Mouse (Mus musculus) adrenal gland, postnatal 25 days (tissue): Measurements from ENCODE around the gene Ppp6c. TPM values are rescaled to one million over a fixed set of nuclear protein-coding genes. Genes with fewer than 3 reads are reported as not detected.
"Not testable (repeated sequence)": the region's sequence is repeated elsewhere in the genome, so short reads cannot be mapped to it uniquely, and the experiment has no call there.

Experiments used
- DNase-seq: peaks from one replicate; pipeline ENCODE4 v3.0.0; 2021; ENCODE audit warnings: mixed read lengths
- long read RNA-seq: library from polyadenylated mRNA; stranded (forward); transcript quantifications from one replicate; pipeline ENCODE4 v2.0.0, GENCODE M21; 2021
- total RNA-seq: library from RNA; stranded (reverse); gene quantifications from 2 replicates; pipeline ENCODE4 v1.2.3, GENCODE M21; 2021

Ppp6c gene
- total RNA-seq = 80.2 and 89.7 TPM in 2 replicates
- long read RNA-seq, full-length matches to known transcripts = 44 of 52 reads
- long read RNA-seq, partial matches to known transcripts = 1 of 52 reads
- long read RNA-seq, other reads (novel, unspliced or antisense) = 7 of 52 reads

DNA sequence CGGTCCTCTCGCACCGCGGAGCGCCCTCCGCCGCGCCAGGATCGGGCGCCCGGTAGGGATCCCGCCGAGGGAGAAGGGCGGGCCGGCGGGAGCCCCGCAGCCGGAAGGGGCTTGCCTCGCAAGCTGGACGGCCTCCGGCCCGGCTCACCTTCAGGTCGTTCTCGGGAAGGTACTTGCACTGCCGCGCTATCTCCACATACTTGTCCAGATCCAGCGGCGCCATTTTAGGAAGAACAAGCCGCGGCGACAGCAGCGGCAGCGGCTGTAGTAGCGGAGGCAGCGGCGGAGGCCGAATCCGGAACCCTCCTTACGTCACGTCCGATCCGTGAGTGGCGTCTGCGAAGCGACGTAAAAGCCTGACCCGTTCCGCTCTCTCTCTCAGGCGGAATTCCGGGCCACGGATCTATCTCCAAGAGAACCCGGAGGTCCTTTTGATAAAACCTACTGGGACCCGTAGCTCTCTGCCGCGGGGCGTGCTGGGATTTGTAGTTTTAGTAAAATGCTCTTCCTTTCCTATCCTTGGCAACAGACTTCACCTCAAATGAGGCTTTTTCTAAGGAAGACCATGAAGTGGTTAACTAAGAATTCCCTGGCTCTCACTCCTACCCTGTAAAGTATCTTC, at the start of gene Ppp6c:
Ppp6c (minus strand) TSS at position 433 of the 622 bp plus-strand sequence.
- peak; percentile 87 for DNase-seq

- DNase-seq = no peak
Measured at GRCm38 (mm10) chr2:39268357-39268756, 42.1 kb upstream of the Ppp6c start.

DNA sequence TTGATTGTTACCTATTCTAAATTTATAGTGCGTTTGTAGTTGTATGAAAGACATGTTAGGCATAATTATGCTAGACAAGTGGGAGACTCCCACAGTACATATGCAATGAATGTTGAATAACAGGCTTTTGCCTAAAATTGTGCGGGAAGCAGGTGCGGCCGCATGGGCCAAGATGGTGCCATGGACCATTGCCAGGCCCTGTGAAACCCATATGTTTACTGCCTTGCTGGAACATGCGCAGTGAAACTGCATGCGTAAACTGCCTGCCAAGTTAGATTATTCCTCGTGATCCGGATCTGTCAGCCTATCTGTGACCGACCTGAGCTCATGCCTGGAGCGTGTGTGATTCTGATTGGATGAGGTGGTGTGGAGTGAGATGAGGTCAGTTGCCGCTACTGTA, 26.0 kb upstream of the Ppp6c start:
- DNase-seq = not testable (repeated sequence)

DNA sequence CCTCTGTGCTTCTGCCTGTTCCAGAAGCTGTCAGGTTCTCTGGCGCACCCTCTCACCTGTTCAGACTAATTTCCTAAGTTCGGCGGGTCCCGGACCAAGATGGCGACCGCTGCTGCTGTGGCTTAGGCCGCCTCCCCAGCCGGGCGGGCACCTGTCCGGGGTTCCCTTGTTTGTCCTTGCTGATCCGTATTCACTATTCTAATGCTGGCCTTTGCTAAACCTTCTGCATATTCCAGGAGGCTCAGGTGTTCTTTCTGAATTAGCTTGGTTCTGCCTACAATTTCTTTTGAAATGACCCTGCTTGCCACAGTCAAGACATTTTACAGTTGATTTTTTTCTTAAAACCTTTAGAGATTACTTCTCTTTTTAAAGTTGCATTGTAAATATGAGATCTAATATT, 20.6 kb upstream of the Ppp6c start:
- not testable (repeated sequence) for DNase-seq

DNA sequence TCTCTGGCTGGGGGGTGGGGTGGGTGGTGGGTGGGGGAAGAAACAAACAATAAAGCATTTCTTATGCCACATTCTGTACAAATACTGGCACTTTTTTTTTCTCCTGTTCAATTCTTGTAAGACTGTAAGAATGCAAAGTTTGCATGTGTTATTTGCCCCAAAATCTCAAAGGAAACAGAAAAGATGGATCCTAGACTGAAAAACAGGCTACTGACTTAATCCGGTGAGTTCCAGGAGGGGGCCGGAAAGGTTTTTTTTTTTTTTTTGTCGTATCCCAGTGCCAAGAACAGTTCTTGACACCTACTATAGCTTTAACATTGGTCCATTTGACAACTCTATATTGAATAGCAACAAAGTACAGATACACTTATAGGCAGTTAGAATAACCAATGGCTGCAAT, 480 bp upstream of the Ppp6c start:
- DNase-seq = no peak

DNA sequence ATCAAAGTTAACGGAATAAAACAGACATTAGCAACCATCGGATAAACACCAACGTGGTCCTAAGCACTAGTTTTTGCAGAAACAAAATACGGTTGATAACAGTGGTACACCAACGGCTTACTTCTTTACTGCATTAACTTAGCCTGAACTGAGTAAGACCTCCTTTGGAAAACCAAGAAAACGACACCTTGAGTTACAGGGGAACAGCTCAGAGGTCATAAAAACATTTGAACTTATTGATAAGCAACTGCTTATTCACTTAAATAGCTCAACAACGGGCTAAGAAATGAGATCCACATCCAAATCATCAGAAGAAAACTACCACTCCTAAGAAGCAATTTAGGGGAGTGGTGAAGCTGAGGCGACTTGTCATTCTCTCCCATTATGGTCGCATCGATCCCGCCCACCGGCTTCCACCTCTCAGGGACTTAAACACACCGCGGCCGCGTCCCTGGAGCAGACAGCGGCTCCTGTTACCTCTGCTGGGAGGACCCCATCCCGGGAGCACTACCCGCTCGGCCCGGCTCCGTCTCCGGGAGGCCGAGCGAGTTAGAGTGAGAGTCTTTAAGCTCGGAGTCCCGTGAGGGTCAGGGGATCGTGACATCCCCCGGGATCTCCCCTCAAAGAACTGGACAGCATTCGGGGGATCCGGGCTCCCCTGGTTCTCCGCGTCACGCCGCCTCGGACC, 776 bp downstream of the Ppp6c start:
- DNase-seq = peak; percentile 15

DNA sequence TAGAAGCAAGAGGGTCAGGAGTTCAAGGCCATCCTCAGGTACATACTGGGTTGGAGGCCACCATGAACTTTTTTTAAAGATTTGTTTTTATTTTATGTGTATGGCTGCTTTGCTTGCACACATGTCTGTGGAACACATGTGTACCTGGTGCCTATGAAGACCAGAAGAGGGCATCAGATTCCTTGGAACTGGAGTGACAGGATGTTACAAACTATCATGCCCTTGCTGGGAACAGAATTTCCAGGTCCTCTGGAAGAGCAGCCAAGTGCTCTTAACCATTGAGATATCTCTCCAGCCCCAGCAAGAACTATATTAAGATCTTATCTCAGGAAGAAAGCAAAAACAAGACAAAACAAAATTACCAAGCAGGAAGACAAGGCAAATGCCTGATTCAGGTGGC, 1.6 kb downstream of the Ppp6c start:
- no peak for DNase-seq

DNA sequence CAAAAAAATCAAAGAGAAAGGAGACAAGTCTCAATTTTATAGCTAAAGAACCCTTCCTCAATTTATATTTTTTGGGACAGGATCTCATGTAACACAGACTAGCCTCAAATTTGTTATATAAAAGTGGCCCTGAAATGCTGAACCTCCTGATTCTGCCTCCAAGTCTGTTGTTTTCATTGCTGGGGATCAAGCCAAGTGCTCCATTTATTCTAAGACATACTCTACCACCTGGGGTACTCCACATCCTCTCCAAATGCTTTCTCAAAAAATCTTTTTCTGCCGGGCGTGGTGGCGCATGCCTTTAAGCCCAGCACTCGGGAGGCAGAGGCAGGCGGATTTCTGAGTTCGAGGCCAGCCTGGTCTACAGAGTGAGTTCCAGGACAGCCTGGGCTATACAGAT, 6.2 kb downstream of the Ppp6c start:
- no peak for DNase-seq

- DNase-seq = no peak
Measured at GRCm38 (mm10) chr2:39219034-39219433, 7.2 kb downstream of the Ppp6c start.

DNA sequence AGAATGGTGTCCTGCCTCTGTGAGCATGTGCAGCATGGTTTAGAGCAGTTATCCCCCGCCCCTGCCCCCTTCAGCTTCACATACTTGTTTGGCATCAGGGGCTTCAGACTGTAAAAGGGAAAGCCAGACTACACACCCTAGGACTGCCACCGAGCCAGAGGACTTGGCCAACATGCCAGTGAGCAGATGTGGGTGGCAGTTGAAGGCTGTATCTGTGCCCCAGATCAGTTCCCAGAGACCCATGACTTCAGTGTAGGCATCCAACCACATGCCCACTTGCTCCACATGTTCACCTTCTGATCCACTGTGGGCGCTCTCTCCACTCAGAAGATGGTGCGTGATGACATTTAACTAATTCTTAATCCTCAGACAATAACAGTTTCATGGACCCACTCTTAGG, 9.1 kb downstream of the Ppp6c start:
- DNase-seq = no peak

DNA sequence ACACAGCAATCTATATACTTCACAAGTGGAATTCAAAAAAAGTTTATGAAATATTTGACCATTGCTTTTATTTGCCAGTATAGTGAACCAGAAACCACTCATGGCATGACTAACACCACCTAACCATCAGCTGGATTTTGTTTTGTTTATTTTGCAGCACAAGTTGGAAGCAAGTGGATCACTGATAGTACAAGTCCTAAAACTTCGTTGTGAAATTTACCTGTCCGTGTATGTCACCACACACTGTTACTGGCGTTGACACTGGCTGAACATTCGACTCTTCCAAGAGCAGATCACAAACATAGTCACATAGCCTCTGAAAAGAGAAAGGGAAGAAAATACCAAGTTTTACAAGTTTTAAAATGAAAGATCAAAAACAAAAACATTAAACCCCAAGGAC, 15.5 kb downstream of the Ppp6c start:
- DNase-seq = no peak

- DNase-seq = no peak
Measured at GRCm38 (mm10) chr2:39203359-39203758, 22.9 kb downstream of the Ppp6c start.

- DNase-seq = no peak
Measured at GRCm38 (mm10) chr2:39194809-39195208, 31.4 kb downstream of the Ppp6c start.

DNA sequence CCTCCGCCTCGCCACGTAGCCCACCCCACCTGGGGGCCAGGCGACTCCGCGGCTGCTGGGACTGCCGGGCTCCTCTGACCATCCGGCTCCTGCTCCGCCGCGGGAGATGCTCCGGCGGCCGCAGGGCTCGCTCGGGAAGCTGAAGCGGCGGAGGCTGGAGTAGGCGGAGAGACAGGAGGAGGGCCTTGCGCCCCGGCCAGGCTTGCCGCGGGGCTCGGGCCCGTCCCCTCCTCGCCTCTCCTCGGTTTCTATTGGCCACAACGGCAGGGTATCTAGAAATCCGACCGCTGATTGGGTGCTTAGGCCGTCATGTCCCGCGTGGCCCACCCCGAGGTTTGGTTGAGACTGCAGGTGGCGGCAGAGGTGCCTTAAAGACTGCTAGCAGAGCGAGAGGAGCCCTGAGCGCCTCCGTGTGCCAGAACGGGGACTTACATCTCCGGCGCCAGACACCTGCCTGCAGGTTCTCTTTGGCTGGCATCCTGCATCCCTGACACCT, 35.6 kb downstream of the Ppp6c start, which contains the start of gene Scai:
Scai (minus strand) TSS at position 174 of the 496 bp plus-strand sequence.
- DNase-seq = peak; percentile 96

DNA sequence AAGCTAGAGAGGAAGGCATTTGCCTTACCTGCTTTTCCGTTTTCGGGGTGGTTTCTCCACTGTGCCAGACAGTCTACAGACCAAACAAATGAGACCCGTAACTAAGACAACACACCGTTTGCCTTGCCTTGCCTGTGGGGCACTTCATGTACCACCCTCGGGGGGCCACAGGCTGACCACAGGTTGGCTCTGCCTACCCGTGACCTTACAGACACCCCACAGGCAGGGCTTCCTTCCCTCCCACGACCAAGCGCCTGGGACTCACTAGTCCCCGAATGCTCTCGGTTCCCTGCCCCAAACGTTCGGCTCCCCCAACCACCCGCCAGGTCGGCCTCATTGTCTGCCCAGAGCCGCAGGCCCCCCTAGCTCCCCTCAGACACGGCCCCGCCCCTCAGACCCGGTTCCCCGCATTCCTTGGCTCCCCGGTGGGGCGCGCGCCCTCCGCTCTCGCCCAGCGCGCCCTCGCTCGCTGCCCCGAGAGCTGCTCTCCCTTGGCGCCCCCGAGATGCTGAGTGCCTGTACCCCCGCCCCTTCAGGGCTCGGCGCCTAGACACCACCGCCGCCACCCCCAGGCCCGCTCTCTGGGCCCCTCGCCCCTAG, 36.2 kb downstream of the Ppp6c start:
- DNase-seq = peak; percentile 54

GRCm38 (mm10) chr2:39185942-39186341, 40.3 kb downstream of the Ppp6c start:
- DNase-seq = no peak

DNA sequence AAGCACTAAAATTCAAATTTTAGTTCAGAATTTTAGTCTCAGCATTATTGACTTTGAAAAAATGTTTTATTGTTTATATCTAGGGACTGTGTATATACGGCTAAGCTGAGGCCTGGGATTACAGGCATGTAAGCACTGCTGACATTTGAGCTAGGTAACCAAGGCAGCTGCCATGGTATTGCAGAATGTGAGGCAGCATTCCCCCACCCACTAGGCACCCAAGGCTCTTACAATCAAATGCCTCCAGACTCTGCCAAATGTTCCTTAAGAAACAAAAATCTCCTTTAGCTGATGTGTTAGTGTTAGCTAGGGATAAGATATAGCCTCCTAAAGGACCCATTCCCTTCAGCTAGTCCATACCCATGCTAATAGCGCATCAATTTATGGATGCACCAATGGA, 42.7 kb downstream of the Ppp6c start:
- no peak for DNase-seq

DNA sequence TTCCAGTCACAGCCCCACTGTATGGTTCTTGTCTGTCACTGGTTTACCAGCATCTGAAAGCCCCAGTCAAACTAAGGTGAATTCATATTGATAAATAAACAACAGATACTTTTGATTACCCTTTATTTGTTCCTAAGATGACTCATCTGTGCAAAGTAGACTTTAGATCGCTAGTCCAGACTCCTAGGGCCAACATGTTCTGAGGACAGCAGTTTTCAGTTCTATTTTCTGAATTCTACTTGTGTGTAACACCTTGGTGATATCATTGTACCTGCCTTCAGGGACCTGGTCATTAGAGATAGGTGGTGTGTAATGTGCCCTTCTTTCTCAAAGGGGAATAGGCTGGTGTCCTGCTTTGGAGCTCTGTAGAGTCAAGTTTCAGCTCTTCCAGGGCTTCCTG, 65.3 kb downstream of the Ppp6c start:
- DNase-seq = no peak

- DNase-seq = no peak
Measured at GRCm38 (mm10) chr2:39157916-39158315, 68.3 kb downstream of the Ppp6c start.

- no peak for DNase-seq
Measured at GRCm38 (mm10) chr2:39156821-39157220, 69.4 kb downstream of the Ppp6c start.

DNA sequence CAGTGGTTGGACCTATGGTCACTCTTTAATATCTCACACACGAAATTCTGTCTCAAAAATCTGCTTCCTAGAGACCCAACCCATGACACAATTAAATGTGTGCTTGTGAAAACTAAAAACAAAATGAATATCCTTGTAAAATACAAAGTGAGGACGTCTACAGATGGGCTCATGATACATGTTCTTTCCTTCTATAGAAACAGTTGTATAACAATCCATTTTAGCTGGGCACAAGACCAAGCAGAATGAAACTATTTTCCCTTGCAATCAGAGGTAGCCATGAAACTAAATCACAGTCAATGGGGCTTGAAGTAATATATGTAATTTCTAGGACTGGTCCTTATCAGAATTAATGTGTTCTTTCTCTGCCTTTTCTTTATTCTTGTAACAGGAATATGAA, 75.3 kb downstream of the Ppp6c start:
- DNase-seq = no peak

DNA sequence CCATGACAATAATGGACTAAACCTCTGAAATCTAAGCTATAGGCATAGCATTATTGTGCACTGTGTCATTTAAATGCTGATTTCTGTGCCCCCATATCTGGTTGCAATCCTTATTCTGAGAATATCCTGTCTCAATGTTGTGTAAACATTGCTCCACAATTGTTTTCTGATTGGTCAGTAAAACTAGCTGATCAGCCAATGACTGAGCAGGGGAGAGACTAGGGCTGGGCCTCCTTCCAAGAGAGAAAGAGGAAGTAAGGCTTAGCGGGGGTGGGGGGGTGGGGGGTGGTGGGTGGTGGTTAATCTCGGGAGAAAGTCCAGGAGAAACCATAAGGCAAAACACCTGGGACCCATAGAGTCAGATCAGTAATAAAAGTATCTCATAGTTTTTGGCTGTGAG, 78.2 kb downstream of the Ppp6c start:
- no peak for DNase-seq

GRCm38 (mm10) chr2:39146469-39146868, 79.8 kb downstream of the Ppp6c start:
- no peak for DNase-seq
